Mouse (Mus musculus): ENCODE data around the gene Capn9. TPM values are rescaled to one million over a fixed set of nuclear protein-coding genes. Genes with fewer than 3 reads are reported as not detected.
A peak's percentile ranks its signal among the peaks of the same experiment; 100 is the strongest.

Capn9 gene
- total RNA-seq, 2 experiments from 2014 or later, result not detected

- no peak overlapping the region for H3K4me3 ChIP-seq
- intact Hi-C loops (cut with DNase I), result no loop called here
- DNase-seq (ENCODE audit: extremely low spot score in 1 of 2, low spot score in 2 of 2), result no peak
- no peak overlapping the region for H3K27ac ChIP-seq
- no peak for TF ChIP-seq CTCF (IDR thresholded peaks at IDR 0.05)
Measured at GRCm38 (mm10) chr8:124652546-124652945, 76.6 kb downstream of the Capn9 start.

- no peak overlapping the region for H3K27ac ChIP-seq
- intact Hi-C loops (cut with DNase I), result no loop called here
- H3K4me3 ChIP-seq, result no peak overlapping the region
- DNase-seq (ENCODE audit: extremely low spot score in 1 of 2, low spot score in 2 of 2), result no peak
- no peak for TF ChIP-seq CTCF (IDR thresholded peaks at IDR 0.05)
Measured at GRCm38 (mm10) chr8:124653568-124654475, 77.9 kb downstream of the Capn9 start.

DNA sequence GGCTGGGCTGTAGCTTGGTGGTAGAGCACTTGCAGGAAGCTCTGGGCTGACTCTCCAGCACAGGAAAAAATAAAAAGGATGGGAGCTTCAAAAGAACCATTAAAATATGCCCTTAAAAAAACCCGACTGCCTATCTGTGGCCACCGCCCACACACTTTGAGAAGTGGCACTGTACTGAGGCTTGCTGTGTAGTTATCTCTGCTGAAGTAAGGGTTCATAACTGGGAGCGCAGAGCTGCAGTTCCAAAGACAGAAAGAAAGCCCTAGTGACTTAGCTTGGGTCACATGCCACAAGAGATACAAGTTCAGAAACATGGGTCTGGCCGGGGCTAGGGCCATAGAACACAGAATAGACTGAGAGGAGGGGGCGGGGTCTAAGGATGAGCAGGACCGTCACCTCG lies 82.0 kb downstream of the Capn9 start:
- DNase-seq (ENCODE audit: extremely low spot score in 1 of 2, low spot score in 2 of 2), result no peak
- intact Hi-C loops (cut with DNase I), result no loop called here
- Histone ChIP-seq H3K4me3 (no peak overlapping the region), H3K27ac (peak overlapping the region; percentile 47; the same call in 1 of the 2 replicates)
- no peak for TF ChIP-seq CTCF (IDR thresholded peaks at IDR 0.05)

DNA sequence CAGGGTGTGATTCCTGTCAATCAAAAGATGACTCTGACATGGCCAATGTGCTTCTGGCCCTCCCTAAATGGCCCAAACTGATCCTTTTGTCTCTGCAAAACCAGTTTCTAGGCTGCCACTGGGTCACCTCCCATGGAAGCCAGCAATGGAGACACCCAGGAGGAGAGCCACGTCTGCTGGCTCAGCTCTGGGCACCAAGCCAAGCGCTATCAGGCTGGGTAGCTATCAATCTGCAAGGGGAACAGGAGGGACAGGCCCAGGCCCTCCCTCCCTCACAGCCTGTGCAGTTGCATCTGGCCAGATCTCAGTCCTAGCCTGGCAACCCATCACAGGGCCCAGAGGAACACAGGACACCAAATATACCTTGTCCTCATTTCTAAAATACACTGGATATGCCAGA lies 82.5 kb downstream of the Capn9 start:
- Histone ChIP-seq H3K27ac (peak overlapping the region; percentile 47; the same call in 1 of the 2 replicates), H3K4me3 (no peak overlapping the region)
- no peak for DNase-seq (ENCODE audit: extremely low spot score in 1 of 2, low spot score in 2 of 2)
- intact Hi-C loops (cut with DNase I), result no loop called here
- no peak for TF ChIP-seq CTCF (IDR thresholded peaks at IDR 0.05)

DNA sequence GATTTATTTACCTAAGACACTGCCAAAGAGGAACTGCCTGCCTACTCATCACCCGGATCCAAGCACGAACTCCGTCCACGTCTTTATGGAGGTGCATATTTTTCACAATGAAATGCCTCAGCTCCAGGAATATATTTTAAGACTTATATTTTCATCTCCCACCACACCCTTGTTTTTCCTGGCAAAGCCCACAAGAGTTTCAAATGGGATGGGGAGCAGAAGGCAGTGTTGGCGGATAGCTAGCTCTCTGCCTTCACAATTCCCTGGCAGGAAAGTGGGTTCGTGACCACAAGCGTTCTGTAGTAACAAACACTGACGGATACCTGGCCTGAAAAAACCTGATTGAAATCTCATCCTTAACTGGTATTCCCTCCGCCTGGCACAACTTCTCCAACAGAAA lies 85.9 kb downstream of the Capn9 start:
- H3K4me3 ChIP-seq, result peak overlapping the region; percentile 80
- TF ChIP-seq CTCF (IDR thresholded peaks at IDR 0.05), result no peak
- peak in 1 of 2 experiments; percentile 51 for DNase-seq (ENCODE audit: extremely low spot score in 1 of 2, low spot score in 2 of 2)
- H3K27ac ChIP-seq, result peak overlapping the region; percentile 78
- intact Hi-C loops (cut with DNase I), result no loop called here

DNA sequence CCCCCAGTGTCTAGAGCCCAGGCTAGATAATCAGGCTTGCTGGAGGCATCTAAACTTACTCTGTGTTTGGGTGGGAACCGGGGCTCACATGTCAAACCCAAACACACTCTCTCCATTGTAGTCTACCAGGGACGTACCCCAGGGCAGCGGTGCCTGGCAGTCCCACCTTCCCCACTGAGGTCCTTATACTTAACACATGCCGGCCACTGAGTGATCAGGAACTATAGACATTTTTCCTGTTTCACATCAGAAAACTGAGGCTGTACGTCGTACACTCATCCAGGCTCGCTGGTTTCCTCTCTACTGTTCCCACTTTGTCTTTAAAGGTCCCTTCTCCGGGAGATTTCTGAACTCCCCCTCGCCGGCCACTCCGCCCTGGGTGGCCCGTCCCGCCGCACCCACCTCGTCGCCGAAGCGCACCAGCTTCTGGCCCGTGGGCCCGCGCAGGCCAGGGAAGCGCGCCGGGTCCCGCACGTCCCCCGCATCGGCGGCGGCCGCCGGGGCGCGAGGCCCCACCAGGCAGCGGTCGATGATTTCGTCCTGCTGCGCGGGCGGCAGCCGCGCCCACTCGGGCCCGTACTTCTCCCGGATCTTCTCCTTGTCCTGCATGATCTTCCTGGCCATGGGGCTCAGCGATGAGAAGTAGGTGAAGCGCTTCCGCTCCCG lies 86.7 kb downstream of the Capn9 start:
- TF ChIP-seq CTCF (IDR thresholded peaks at IDR 0.05), result no peak
- H3K4me3 ChIP-seq, result peak overlapping the region; percentile 80
- H3K27ac ChIP-seq, result peak overlapping the region; percentile 78
- intact Hi-C loops (cut with DNase I), result loop anchor here (1.0 kb wide), 1 partner anchor 45 kb away; no protein-coding TSS in a partner anchor
- no peak for DNase-seq (ENCODE audit: extremely low spot score in 1 of 2, low spot score in 2 of 2)

- Histone ChIP-seq H3K27ac (peak within 1 kb of the TSS; percentile 78), H3K4me3 (peak within 1 kb of the TSS; percentile 80)
- intact Hi-C loops (cut with DNase I), result loop anchor here (1.0 kb wide), 1 partner anchor 46 kb away; no protein-coding TSS in a partner anchor
- TF ChIP-seq CTCF (IDR thresholded peaks at IDR 0.05), result peak; percentile 6
- peak; percentile 72 to 84 for DNase-seq (ENCODE audit: extremely low spot score in 1 of 2, low spot score in 2 of 2)
Measured at GRCm38 (mm10) chr8:124663112-124663873, 87.4 kb downstream of the Capn9 start, which contains the start of gene 2310022B05Rik. Gene 2310022B05Rik (minus strand): TSS chr8:124663369.

- H3K27ac ChIP-seq, result peak overlapping the region; percentile 10
- intact Hi-C loops (cut with DNase I), result loop anchor here (1.0 kb wide), 1 partner anchor 47 kb away; no protein-coding TSS in a partner anchor
- H3K4me3 ChIP-seq, result no peak overlapping the region; the same call in 1 of the 2 replicates
- DNase-seq (ENCODE audit: extremely low spot score in 1 of 2, low spot score in 2 of 2), result no peak
- no peak for TF ChIP-seq CTCF (IDR thresholded peaks at IDR 0.05)
Measured at GRCm38 (mm10) chr8:124663874-124664230, 87.9 kb downstream of the Capn9 start.

DNA sequence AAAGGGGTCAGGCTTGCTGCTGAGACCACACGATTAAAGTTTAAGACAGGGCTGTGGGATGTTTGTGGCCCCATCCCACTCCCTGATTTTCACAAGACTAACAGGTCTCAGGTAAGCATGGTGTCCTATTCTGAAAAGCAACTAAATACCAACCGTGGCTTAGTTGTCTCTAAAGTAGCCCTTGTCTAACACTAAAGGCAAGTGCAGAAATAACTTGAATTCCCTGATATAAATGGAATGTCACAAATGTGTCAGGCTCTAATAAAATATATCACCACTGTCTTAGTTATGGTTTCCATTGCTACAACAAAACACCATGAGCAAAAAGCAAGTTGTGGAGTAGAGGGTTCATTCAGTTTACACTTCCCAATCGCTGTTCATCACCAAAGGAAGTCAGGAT lies 88.5 kb downstream of the Capn9 start:
- no peak for DNase-seq (ENCODE audit: extremely low spot score in 1 of 2, low spot score in 2 of 2)
- intact Hi-C loops (cut with DNase I), result no loop called here
- Histone ChIP-seq H3K4me3 (no peak overlapping the region), H3K27ac (no peak overlapping the region)
- TF ChIP-seq CTCF (IDR thresholded peaks at IDR 0.05), result no peak

Other genes starting within 250 kb of the Capn9 start
- 100 to 1,000 TPM; 208 to 221 TPM for gene Pgbd5, start 136.5 kb upstream of the Capn9 start, total RNA-seq (2021)
- 10 to 100 TPM; 35.1 to 46.5 TPM for gene Cog2, start 55.3 kb upstream of the Capn9 start, total RNA-seq (2021)
- 10 to 100 TPM; 13.3 to 17.8 TPM for gene Agt, start 6.4 kb upstream of the Capn9 start, total RNA-seq (2021)
- 10 to 100 TPM; 56.2 to 59.4 TPM for gene 2310022B05Rik, start 87.3 kb downstream of the Capn9 start, total RNA-seq (2021)
- gene Ttc13, start 145.9 kb downstream of the Capn9 start, total RNA-seq (2021), result 10 to 100 TPM; 41.4 to 42.6 TPM
- gene Arv1, start 146.0 kb downstream of the Capn9 start, total RNA-seq (2021), result 10 to 100 TPM; 13.0 to 13.9 TPM
- under 1 TPM; 0.77 to 0.87 TPM for gene Fam89a, start 175.7 kb downstream of the Capn9 start, total RNA-seq (2021)
- 1 to 10 TPM; 2.0 to 2.2 TPM for gene Trim67, start 217.0 kb downstream of the Capn9 start, total RNA-seq (2021)

Measured in left cerebral cortex, adult 2 months (tissue).